Mouse (Mus musculus): ENCODE measurements around the gene Tnnt1.

The Tnnt1 gene

DNA sequence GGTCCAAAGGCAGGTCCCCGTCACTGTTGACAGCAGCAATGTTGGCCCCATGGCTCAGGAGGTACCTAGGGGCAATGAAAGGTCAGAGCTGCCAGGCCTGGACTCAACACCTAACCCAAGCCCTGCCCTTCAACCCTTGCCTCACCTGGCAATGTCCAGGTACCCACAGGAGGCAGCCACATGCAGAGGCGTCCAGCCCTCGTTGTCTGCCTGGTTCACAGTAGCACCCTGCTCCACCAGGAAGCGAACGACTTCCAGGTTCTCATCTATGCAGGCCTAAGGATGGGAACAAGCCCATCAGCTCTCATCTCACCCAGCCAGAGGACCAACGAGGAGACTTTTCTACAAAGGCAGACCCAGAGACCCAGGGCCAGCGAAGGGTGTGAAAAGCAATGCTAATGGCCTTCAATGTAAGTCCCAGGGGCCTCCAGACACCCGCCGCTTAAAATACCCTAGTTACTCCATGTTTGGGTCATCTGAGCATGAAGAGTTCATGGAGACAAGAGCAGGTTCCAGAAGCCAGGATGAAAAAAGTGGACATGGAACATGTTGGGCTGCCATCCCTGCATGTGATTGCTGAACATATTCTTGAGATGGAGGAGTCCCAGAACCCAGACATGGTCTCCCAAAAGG, 18.8 kb downstream of the Tnnt1 start:
- no peak for DNase-seq

DNA sequence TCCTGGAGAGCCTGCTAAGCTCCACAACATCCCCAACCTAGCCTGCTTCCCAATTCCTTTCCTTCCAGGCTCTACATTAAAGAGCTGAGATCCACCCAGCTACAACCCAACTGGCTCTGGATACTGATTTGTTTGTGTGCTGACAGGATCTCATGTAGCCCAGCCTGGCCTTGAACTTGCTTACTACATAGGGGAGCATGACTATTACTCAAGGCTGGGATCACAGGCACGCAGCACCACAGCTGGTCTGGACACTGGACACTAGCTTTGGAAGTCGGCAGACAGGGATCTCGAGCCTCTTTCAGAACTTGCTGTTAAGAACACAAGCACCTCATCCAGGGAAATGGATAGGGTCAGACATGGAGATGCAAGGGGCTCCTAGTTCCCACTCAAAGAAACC, 19.7 kb downstream of the Tnnt1 start:
- no peak for DNase-seq

GRCm38 (mm10) chr7:4493991-4494390, 22.2 kb downstream of the Tnnt1 start:
- DNase-seq, result no peak

GRCm38 (mm10) chr7:4492284-4493224, 23.6 kb downstream of the Tnnt1 start:
- no peak for DNase-seq

DNA sequence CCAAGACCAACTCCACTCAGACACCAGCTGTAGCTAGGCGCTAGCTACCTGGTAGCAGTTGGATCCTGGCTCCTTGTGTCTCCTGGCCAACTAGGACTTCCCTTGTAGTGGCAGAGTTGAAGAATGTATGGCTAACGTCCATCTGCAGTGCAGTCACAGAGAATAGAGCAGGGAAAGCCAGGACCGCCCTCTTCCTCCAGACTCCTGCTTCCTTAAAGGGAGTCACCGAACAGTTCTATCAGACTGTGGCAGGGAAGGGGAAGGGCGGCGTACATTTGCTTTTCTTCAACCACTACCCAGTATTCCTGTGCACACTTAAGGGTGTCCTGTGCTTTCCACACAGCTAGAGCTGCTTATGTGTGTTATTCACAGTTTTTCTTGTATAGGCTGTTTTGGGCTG, 24.9 kb downstream of the Tnnt1 start:
- peak; percentile 52 for DNase-seq

GRCm38 (mm10) chr7:4482281-4482680, 33.9 kb downstream of the Tnnt1 start:
- no peak for DNase-seq

GRCm38 (mm10) chr7:4479674-4480073, 36.5 kb downstream of the Tnnt1 start:
- peak; percentile 49 for DNase-seq

DNA sequence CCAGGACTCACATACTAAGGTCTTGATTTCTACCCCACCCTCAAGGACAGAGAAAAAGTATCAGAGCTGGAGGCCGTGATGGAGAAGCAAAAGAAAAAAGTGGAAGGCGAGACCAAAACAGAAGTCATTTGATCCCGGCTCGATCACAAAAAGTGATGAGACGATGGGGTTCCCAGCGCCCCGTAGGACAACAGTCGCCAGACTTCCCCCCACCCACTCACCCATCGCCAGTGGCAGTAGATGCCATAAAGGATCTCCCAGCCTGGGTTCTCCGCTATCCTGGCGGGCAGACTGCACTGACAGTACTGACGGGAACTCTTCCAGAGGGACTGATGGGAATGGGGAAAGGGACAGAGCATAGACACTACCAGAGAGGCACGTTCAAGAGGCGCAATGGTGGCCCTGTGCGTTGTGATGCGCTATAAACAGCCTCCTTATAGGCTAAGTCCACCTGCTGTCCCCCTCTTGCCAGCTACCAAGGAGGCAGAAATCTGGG, 37.3 kb downstream of the Tnnt1 start:
- DNase-seq, result no peak

- DNase-seq, result peak; percentile 77
Observed at GRCm38 (mm10) chr7:4478021-4478795, 38.0 kb downstream of the Tnnt1 start.

DNA sequence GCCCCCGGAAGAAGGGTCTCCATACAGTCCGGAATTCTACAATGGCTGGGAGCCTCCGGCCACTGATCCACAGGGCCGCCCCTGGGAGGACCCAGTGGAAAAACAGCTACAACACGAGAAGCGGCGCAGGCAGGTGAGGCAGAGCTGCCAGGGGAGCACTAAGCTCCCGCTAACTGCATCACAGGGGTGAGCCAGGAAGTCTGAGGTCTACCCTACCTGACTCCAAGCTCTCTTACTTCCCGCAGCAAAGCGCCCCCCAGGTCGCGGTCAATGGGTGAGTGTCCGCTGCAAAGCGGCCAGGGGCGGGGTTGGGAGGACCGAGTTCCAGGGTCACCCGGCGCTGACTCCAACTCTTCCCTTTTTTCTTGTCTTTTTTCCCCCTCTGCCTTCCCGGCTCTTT, 42.2 kb downstream of the Tnnt1 start:
- DNase-seq, result no peak

DNA sequence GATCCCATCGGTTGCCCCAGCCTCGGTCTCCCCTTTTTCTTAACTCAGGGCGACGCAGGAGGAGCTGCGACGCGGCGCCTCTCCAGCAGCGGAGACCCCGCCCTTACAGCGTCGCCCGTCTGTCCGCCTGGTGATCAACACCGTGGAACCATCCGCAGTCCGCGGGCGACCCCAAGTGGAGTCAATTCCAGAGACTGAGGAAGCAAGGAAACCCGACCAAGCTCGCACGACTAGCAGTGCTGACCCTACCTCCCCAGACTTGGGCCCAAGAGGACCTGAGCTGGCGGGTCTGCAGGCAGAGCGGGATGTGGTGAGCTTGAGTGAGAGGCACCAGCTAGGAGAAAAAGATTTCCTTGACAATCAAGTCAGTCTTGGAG, 45.0 kb downstream of the Tnnt1 start:
- peak; percentile 89 for DNase-seq

DNA sequence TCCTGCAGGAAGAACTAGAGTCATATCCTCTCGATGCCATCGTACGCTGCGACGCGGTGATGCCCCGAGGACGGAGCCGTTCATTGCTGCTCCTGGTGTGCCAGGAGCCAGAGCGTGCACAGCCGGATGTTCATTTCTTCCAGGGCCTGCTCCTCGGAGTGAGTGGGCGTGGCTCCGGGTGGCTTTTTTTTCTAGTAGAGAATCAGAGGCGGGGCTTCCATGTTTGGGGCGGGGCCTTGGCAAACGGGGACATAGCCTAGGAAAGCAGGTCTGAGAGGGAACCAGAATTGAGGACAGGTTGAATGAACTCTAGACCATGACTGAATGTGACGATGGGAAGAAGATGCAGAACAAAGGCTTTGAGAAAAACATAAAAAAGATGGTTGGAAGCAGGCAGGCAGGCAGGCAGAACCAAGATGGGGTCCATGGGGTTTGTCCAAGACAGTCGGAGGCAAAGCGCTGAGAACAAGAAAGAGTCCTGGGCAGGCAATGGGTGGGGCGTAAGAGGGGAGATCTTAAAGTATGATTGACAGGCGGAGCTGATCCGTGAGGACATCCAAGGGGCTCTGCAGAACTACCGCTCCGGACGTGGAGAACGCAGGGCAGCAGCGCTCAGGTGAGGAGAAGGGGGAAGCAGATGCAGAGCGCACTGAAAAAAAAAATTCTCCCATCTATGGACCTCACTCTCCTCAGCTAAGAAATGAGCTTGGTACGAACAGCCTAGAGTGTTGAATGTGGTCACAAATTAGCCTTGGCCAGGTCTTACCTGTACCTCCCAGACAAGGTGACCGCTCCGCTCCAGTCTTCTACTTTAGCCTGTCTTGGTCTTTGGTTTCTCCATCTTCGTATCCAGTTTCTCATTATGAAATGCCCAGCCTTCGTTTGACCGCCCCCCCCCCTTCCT, 45.7 kb downstream of the Tnnt1 start:
- peak; percentile 80 for DNase-seq

- DNase-seq, result no peak
Observed at GRCm38 (mm10) chr7:4467801-4468200, 48.4 kb downstream of the Tnnt1 start.

DNA sequence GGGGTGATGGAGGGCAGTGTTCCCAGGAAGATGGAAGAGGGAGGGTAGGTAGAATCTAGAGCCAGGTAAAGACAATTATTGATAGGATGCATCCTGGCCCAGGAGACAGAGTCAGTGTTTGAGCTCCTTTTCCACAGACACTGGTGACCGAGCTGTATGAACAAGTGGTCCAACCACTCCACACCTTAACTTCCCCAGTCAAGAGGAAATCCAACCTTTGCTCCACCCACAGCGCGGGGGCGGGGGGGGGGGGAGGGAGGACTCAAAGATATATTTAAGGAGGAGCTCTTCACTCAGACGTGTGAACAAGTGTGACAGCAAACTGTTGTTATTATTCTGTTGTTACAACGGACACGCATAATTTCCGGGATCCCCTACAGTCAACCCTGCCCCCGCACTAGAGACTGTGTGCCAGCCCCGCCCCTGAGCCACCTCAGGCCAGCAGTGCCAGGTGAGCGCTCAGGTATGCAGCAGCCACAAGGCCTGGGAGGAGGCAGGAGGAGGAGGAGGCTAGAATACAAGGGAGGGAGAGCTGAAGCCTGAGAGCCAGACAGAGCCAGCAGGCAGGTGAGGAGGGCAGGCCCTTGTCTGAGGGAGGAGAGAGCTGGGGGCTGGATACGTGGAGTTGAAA, 51.9 kb downstream of the Tnnt1 start:
- peak; percentile 74 for DNase-seq

DNA sequence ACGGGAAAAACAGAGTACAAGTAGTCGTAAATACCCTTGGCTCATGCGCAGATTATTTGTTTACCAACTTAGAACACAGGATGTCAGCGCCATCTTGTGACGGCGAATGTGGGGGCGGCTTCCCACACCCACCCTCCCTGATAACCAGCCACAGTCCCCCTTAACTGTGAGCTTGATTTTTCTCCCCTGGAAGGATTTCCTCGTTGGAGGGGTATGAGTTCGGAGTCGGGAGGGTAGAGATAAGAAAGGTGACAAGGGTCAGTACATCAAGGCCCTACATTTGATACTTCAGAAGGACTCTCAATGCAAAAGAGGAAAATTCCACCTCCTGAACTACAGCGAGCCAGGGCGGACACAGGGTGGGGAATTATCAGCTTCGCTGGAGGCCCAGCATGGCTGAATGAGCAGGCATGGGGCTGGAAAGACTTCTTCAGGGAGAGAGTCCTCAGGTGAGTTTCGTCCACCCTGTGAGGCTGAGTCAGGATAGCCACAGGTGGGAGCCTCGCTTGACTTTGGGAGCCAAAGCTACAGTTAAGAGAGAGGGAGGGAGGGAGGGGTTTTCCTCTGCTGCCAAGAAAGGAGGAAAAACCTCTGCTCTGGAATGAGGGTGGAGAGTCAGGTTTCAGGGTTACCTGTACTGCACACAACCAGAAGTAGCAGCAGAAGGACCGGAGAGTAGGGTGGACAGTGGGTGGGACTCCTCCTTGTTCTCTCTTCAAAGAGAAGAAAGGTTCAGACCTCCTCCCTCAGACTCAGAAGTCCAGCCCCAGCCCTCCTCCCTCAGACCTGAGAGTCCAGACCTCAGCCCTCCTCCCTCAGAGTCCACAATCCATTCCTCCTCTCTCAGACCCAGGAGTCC, 55.4 kb downstream of the Tnnt1 start, which contains the start of gene Eps8l1:
Gene Eps8l1, plus strand, starts transcription at position 99 of the 859 bp plus-strand sequence.
- peak; percentile 39 for DNase-seq

All from lung, postnatal 14 days (tissue).